Mouse (Mus musculus) megakaryocyte-erythroid progenitor cell, adult 5-6 weeks (primary cell): ENCODE data around the gene Osbpl6. TPM values are rescaled to one million over a fixed set of nuclear protein-coding genes. Genes with fewer than 3 reads are reported as not detected.

Experiments used
- ATAC-seq: replicated peaks from 2 replicates; pipeline ENCODE4 v1.8.0; 2016; ENCODE audit warnings: mild to moderate bottlenecking, inconsistent platforms; ENCODE audit not compliant: severe bottlenecking, poor library complexity, low FRiP score, low TSS enrichment
- total RNA-seq, 2 experiments: library from RNA; stranded (forward) in 1 of 2; stranded (reverse) in 1 of 2; fragments of 200-1000, 215-1000 nt in 1 of 2; fragments of >200 nt in 1 of 2; fragmentation: Nextera tagmentation in 1 of 2; gene quantifications; 2 replicates each; pipeline ENCODE4 v1.2.3; 2014 to 2017

Osbpl6 gene
- total RNA-seq, 2 experiments from 2014 or later, result not detected

- no peak for ATAC-seq
Measured at GRCm38 (mm10) chr2:76545539-76545938, 139.2 kb downstream of the Osbpl6 start.

GRCm38 (mm10) chr2:76548171-76548570 is 141.9 kb downstream of the Osbpl6 start:
- ATAC-seq, result no peak

GRCm38 (mm10) chr2:76548836-76549235 is 142.5 kb downstream of the Osbpl6 start:
- ATAC-seq, result no peak

DNA sequence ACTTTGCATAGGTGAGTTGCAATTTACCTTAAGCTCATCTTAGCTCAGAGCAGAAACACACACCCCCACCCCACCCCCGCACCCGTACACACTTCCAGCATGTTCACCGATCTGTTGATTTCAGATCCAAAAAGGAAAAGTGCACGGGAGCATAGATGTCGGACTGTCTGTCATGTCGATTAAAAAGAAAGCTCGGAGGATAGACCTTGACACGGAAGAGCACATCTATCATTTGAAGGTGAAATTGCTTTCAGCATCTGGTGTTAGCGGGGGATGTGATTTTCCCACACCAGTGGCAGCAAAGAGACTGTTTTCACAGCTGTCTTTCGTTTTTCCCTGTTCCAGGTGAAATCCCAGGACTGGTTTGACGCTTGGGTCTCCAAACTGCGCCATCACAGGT is 143.0 kb downstream of the Osbpl6 start:
- ATAC-seq, result no peak

DNA sequence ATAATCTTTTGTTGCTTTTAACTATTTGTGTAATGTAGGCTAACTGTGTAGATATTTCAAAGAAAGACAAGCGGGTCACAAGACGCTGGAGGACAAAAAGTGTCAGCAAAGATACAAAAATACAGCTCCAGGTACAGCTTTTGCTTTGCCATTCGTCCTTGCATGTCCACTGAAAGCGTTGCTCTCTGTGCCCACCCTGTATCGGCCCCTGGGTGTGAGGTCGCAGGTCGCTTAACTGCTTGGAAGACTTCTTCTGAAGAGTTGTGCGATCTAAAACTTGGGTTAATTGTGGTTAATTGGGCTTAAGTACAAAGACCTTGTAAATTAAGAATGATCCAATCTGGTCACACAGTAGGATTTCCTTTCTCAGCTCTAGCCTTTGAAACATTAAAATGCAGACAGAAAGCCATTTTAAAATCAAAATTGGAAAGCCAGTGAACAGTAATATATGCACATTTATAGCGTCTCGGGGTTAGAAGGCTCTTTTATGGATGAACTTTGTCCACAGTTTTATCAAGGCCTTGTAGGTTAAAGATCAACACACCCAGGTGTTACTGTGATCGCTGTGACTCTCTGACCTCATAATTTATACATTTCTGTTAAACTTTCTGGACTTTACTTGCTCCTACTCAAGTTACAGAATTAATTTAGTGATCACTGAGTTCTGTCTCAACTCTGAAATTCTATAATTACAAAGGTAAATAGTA is 149.7 kb downstream of the Osbpl6 start:
- ATAC-seq, result no peak

DNA sequence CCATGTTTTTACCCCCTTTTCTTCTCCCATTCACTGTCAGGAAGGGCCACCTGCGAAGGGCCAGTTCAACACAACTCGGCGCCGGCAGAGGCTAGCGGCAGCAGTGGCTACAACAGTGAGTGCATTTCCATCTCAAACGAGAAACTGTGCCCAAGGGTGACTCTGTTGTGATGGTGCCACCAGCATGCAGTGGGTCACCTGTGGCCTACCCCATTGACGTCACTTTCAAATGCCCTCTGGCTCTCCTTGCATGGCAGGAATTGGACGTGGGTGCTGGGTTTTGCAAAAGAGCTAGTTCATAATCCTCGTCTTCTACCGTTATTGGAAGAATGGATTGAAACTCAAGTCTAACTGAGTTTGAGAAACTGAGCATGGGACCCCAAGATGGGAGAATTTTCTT is 153.8 kb downstream of the Osbpl6 start:
- no peak for ATAC-seq

DNA sequence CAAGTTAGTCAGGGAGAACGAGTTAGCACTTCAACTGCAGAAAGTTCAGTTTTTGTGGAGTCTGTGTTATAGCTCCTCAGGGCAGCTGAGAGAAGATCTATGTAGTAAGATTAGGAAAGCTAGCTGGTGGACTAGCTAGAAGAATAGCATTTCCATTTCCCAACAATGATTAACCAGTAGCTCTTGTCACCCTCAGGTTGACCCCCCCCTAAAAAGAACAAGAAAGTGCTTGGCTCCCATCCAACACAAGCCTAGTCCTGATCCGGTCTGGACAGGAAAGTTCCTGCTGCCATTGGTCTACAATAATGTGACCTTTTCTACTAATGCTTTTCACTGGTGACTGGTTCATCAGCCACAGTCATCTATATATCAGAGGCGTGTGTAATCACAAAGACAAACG is 157.6 kb downstream of the Osbpl6 start:
- no peak for ATAC-seq

GRCm38 (mm10) chr2:76566933-76567551 is 160.7 kb downstream of the Osbpl6 start:
- no peak for ATAC-seq

DNA sequence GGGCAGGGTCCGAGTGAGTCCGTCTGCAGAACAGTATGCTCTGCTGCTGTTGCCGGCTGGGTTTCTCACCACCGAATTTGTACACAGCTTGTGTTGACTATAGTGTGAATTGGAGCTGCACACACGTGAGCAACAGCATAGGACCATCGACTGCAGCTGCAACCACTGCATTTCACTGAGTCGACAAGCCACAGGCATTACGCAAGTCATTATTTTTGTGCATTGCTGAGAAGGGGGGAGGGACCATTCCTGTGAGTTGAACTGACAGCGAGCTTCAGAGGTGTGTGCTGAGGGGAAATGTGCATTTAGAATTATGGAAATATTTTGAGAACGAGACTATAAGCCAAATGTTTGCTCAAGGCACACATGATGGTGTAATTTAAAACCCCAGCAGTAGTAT is 165.2 kb downstream of the Osbpl6 start:
- ATAC-seq, result no peak

DNA sequence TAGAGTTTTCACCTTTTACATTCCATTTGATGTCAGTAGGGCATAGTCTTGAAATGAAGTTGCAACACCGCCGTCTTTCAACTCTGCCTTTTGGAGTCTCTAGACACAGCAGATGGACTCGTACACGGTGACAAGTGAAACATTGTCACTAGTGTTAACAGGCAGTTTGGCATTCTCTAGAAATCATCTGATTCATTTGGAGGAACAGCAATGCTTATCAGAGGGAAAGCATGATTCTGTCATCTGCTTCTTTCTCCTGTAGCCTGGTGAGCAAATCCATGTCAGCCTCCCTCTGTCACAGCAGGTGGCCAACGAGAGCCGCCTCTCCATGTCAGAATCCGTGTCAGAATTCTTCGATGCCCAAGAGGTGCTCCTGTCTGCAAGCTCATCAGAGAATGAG is 172.6 kb downstream of the Osbpl6 start:
- no peak for ATAC-seq

- ATAC-seq, result no peak; the same call in 1 of the 2 replicates
Measured at GRCm38 (mm10) chr2:76585090-76585489, 178.8 kb downstream of the Osbpl6 start.

DNA sequence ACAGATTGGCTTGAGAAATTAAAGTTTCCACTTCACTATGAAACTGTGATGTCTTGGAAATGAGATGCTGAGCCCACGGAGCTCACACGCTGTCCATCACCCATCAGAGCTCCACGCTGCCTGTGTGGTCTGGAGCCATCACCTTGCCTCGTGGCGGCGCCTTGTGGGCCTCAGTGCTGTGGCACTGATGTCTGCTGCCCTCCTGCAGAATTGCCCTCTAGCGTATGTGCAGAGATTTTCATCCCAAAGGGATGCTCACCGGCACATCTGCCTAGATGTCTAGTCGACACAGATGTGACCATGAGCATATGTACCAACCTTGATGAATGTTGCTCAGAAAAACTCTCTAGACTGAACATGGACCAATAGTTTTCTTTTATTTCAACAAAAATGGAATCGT is 180.6 kb downstream of the Osbpl6 start:
- ATAC-seq, result no peak

GRCm38 (mm10) chr2:76590221-76590620 is 183.9 kb downstream of the Osbpl6 start:
- ATAC-seq, result no peak

- no peak for ATAC-seq
Measured at GRCm38 (mm10) chr2:76592401-76592924, 186.2 kb downstream of the Osbpl6 start.

- ATAC-seq, result no peak
Measured at GRCm38 (mm10) chr2:76597521-76597920, 191.2 kb downstream of the Osbpl6 start.

- no peak for ATAC-seq
Measured at GRCm38 (mm10) chr2:76599214-76599613, 192.9 kb downstream of the Osbpl6 start.

GRCm38 (mm10) chr2:76602256-76602655 is 195.9 kb downstream of the Osbpl6 start:
- no peak for ATAC-seq

DNA sequence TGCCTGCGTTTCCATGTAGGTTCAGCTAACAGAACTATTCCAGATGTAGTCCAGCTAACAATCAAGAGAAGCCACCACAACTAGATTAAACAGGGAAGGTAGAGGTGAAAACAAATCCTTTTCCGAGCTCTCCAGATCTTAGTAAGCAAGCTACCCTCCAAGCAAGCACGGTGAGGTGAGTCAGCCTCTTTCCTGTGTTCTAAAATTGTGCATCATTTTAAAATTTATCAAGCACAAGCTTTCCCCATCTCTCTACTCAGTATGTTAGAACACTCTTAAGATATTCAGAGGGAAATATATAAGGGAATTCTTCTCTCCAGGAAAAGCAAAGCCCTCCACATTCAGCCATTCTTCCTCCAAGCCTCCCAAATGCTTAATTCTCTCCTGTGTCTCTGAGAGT is 200.4 kb downstream of the Osbpl6 start:
- no peak for ATAC-seq

DNA sequence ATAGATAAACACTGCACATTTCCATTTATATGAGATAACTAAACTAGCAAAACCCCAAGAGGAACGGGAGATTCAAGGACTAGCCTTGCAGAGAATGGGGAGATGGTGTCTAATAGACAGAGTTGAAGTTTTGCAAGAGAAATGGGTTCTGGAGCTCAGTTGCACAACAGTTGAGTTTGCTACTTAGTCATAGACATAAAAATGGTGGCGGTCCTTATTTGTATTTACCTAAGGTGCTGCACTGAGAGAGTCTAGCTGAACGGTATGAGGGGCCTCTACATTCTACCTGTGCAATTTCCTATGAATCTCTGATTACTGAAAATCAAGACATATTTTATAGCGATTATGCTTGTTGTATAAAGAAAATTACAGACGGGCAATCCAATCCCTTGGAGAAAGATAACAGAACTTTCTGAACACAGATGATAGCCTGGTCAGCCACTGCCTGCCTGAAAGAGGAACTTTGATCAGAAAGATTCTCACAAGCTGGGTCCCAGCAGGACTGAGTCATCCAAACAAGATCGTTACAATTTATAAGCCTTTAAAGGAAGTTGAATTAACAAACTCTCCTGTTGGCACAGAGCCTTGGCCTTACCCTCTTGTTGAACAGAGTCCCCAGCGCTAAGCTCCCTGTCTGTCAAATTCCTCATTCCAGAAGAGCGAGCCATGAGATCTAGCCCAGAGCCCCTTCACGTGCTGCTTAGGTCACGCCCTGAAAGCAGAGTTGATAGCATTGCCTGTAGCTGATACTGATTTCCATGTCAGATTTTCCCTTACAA is 204.2 kb downstream of the Osbpl6 start:
- ATAC-seq, result no peak

DNA sequence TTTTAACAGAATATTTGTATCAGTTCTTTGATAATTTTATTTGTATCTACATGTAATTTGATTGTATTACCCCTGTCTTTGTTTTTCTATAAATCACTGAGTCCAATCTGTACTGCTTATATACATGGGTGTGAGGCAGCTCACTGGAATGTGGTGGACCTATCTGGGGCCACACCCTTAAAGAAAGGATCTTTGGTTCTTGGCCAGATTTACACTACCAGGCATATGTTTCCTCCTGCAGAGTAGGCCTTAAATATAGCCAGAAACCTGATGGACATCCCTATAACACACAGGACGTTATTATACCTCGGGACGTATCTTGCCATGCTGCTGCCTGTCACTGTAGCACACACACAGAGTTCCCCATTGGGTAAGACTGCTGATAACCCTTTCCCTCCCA is 205.7 kb downstream of the Osbpl6 start:
- ATAC-seq, result no peak
